Mouse (Mus musculus) heart, embryonic 14.5 days (tissue): ENCODE measurements around the gene Scn4b. TPM values are rescaled to one million over a fixed set of nuclear protein-coding genes. Genes with fewer than 3 reads are reported as not detected.

Experiments used
- ATAC-seq: fragments of 200-750 bp; cut with Nextera tagmentation; 2 replicates; pipeline ENCODE4 v1.8.0; 2017; ENCODE audit warnings: low read depth, moderate TSS enrichment; ENCODE audit not compliant: insufficient number of reproducible peaks, insufficient read depth, low FRiP score
- H3K27ac ChIP-seq, 2 experiments: fragments of 200-500 bp in 1 of 2; fragments of 300-500 bp in 1 of 2; sonication (generic) in 1 of 2; replicated peaks in 1 of 2; 2 replicates each; pipeline ENCODE4 v1.5.1; 2012 to 2014; ENCODE audit warnings: low read depth in 2 of 2, low read length in 2 of 2, control low read depth in 1 of 2, mild to moderate bottlenecking in 1 of 2, mixed read lengths in 1 of 2; ENCODE audit not compliant: control insufficient read depth in 1 of 2, insufficient read depth in 1 of 2
- H3K27me3 ChIP-seq: fragments of 300-500 bp; sonication (generic); 2 replicates; pipeline ENCODE4 v1.6.1; 2014; ENCODE audit warnings: mild to moderate bottlenecking, low read length, control low read depth; ENCODE audit not compliant: control insufficient read depth, insufficient read depth
- H3K36me3 ChIP-seq: fragments of 300-500 bp; sonication (generic); 2 replicates; pipeline ENCODE4 v1.6.1; 2014; ENCODE audit warnings: mild to moderate bottlenecking, control low read depth, low read length, mixed read lengths; ENCODE audit not compliant: control insufficient read depth, insufficient read depth
- H3K4me1 ChIP-seq, 2 experiments: fragments of 200-500 bp in 1 of 2; fragments of 300-500 bp in 1 of 2; sonication (generic) in 1 of 2; 2 replicates each; pipeline ENCODE4 v1.6.1; 2012 to 2014; ENCODE audit warnings: low read length in 2 of 2, control low read depth in 1 of 2, mixed read lengths in 1 of 2; ENCODE audit not compliant: control insufficient read depth in 2 of 2, insufficient read depth in 2 of 2
- H3K4me2 ChIP-seq: fragments of 300-500 bp; sonication (generic); 2 replicates; pipeline ENCODE4 v1.6.1; 2014; ENCODE audit warnings: mild to moderate bottlenecking, low read length
- H3K4me3 ChIP-seq, 2 experiments: fragments of 200-500 bp in 1 of 2; fragments of 300-500 bp in 1 of 2; sonication (generic) in 1 of 2; 2 replicates each; pipeline ENCODE4 v1.5.1; 2012 to 2014; ENCODE audit warnings: low read length in 2 of 2, mild to moderate bottlenecking in 2 of 2, control low read depth in 1 of 2, low read depth in 1 of 2, moderate library complexity in 1 of 2; ENCODE audit not compliant: control insufficient read depth in 1 of 2, insufficient read depth in 1 of 2
- H3K9ac ChIP-seq: fragments of 300-500 bp; sonication (generic); 2 replicates; pipeline ENCODE4 v1.6.1; 2014; ENCODE audit warnings: mild to moderate bottlenecking, low read length
- H3K9me3 ChIP-seq: fragments of 300-500 bp; sonication (generic); 2 replicates; pipeline ENCODE4 v1.6.1; 2016; ENCODE audit warnings: low read length, control low read depth; ENCODE audit not compliant: control insufficient read depth
- WGBS: fragments of 180-500 bp; shearing (Covaris S2); extraction: QIAGEN DNeasy Blood & Tissue Kit; methylation state at CpG from one replicate; pipeline ENCODE4 v1.1.7; 2014; 5-methylcytosine and 5-hydroxymethylcytosine counted together
- polyA plus RNA-seq: library from polyadenylated mRNA; unstranded; fragments of >200 nt; fragmentation: Nextera tagmentation; extraction: Ambion mirVana; gene quantifications from 2 replicates; pipeline ENCODE4 v1.2.1, GENCODE M21; 2014

Gene Scn4b
- polyA plus RNA-seq, 1 experiment from 2014 or later: not detected

DNA sequence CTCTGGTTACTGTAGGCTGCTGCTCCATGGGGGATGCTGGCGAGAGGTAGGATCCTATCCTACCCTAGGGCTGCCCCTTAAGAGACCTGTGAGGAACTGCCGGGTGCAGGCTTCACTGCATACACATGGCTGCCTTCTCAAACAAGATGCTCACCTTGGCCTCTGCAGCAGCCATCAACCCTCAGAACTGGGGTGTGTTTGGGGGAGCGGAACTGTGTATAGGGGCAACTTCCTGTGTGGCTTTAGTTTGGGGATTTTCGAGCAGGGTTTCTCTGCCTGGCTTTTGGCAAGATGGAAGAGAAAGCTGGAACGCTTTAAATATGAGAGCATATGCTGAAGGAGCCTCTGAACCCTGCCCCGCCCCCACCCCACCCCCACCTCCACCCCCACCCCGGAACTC, 11.3 kb upstream of the Scn4b start:
- no peak overlapping the region for H3K9ac ChIP-seq
- ATAC-seq: no peak
- H3K4me2 ChIP-seq: no peak overlapping the region
- no peaks in the 10 kb centered on the region for H3K9me3 ChIP-seq
- no peak overlapping the region for H3K27ac ChIP-seq
- H3K4me3 ChIP-seq: no peak overlapping the region
- 50% methylated on average over 7 of the region's 7 CpGs for WGBS
- H3K27me3 ChIP-seq: peaks cover 10% of the 10 kb centered on the region
- peaks cover 6 to 7% of the 10 kb centered on the region in 2 experiments; a peak in 2 of 4 replicates for H3K4me1 ChIP-seq
- no peaks in the 10 kb centered on the region for H3K36me3 ChIP-seq

DNA sequence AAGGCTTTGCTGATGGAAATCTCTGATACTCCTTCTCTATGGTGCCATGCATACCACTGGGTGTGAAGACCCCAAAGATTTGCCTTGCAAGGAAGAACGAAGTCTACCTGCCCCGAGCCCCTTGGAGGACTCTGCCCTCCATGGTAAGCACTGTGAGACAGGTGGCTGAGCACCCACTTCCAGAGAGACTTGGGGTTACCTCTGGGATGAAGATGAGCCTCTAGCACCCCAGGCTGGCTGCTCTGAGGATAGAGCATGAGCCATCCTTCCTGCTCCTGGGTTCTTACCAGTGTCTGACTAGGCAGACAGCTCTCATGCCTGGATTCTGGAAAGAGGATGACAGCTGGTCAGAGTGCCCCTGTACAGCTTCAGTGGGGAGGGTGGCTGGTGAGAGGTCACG, 8.1 kb upstream of the Scn4b start:
- Histone ChIP-seq H3K27me3 (peaks cover 23% of the 10 kb centered on the region), H3K9ac (no peak overlapping the region), H3K4me3 (no peak overlapping the region), H3K4me1 (no peaks in the 10 kb centered on the region; a peak in 1 of 4 replicates), H3K36me3 (no peaks in the 10 kb centered on the region), H3K9me3 (no peaks in the 10 kb centered on the region), H3K4me2 (no peak overlapping the region), H3K27ac (no peak overlapping the region)
- WGBS: 70% methylated on average over 3 of the region's 3 CpGs
- ATAC-seq: no peak

DNA sequence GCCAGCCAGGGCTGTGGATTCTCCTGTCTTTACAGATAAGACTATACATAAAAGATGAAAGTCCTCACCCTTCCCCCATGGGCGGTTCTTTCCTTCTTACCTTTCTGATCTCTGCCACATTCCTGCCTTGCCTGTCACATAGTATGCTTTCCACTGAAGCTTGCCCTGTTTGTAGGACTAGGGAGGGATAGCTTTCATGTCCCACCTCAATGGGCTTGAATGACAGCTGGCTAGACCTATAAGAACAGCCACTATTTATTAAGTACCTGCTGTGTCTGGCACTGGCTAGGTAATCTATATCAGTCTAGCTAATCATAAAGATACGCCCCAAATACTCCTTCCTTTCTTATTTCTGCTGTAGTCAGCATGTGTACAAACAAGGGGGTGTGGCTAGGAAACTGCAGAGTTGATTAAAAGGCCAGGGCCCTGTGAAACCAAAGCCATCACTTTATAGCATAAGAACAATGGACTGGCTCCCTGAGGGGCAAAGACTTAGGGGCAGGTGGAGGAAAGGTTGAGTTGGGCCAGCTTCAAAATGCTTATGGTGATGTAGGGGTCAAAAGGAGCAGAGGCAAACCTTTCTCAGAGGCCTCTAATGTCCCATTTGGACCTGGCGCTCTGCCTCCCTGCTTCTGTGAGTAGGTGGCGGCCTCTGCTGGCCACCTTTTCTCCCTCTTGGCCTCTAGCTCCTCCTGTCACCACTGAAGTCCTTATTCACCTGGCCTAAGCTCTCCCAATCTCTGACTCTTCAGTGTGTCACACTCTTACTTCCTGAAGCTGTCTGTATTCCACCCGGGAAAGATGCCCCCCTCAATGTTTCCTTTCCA, 4.5 kb upstream of the Scn4b start:
- Histone ChIP-seq H3K4me2 (no peak overlapping the region), H3K27me3 (peaks cover 38% of the 10 kb centered on the region)
- no peak for ATAC-seq

DNA sequence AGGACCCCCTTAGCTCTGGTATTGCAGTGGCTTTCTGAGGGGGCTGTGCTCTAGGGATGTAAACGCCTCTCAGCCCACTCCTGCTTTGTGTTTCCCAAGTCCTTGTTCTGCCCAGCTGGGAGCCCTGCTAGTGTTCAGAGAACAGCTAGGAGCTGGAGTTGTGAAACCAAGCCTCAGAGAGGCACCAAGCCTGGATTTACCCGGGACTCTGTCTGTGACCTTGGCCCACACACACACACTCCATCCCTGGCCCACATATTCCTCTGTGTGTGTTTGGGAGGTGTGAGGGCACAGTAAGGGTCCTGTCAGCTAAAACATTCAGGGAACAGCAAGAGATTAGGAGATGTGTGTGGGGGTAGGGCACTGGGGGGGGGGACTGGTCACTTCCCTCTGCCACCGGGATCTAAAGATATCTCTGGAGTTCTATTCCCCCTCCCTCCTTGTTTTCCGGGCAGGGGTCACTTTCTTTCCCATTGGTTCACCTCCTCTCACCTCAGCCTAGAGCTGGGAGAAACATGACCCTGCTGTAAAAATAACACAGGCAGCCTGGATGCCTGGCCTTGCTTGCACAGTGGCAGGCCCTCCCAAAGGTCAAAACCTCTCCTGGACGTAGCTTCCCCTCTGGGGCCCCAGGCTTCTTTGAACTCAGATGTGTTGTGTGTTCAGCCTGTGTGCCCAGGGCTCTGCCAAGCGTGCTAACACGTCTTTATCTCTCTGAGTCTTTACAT, 1.6 kb upstream of the Scn4b start:
- WGBS: 9% methylated on average over 7 of the region's 7 CpGs
- Histone ChIP-seq H3K4me1 (peaks cover 9 to 27% of the 10 kb centered on the region in 2 experiments), H3K4me3 (no peak overlapping the region), H3K4me2 (no peak overlapping the region), H3K9me3 (no peaks in the 10 kb centered on the region), H3K36me3 (no peaks in the 10 kb centered on the region), H3K27me3 (peaks cover 66% of the 10 kb centered on the region), H3K27ac (0 out of 4 replicates have a peak overlapping the region, but pooled peaks of 1 of the 2 experiments have one; percentile 1), H3K9ac (no peak overlapping the region)
- no peak for ATAC-seq

More for the DNA sequence above, 4.5 kb upstream of the Scn4b start:
- Histone ChIP-seq H3K9ac (no peak overlapping the region), H3K9me3 (no peaks in the 10 kb centered on the region), H3K36me3 (no peaks in the 10 kb centered on the region), H3K4me1 (peaks cover 9 to 23% of the 10 kb centered on the region in 2 experiments), H3K4me3 (no peak overlapping the region), H3K27ac (no peak overlapping the region)
- 21% methylated on average over 5 of the region's 5 CpGs for WGBS

DNA sequence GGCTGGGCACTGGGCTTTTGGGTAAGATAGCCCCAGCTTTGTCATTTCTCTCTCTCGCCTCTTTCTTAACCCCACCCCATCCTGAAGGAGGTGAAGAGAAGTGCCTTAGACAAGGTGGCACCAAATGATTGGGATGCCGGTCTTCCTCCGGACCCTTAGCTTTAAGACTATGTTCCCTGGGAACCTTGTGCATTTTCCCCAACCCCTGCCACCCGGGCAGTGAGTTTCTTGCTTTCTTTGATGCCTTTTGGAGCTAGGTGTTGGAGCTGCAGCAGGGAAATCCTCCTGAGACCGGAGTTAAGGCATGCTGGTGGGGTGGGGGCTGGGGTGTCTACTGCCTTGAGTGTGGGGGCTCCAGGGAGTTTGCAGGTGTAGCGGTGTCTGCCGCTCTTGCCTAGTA, 887 bp downstream of the Scn4b start:
- H3K4me1 ChIP-seq: peaks cover 9 to 27% of the 10 kb centered on the region in 2 experiments
- H3K27ac ChIP-seq: no peak overlapping the region
- H3K36me3 ChIP-seq: no peaks in the 10 kb centered on the region
- peaks cover 79% of the 10 kb centered on the region for H3K27me3 ChIP-seq
- peak overlapping the region; percentile 54 to 56 for H3K4me3 ChIP-seq
- H3K9me3 ChIP-seq: no peaks in the 10 kb centered on the region
- H3K4me2 ChIP-seq: peak overlapping the region; percentile 97
- WGBS: 10% methylated on average over 7 of the region's 7 CpGs
- ATAC-seq: no peak
- peak overlapping the region; percentile 66 for H3K9ac ChIP-seq

DNA sequence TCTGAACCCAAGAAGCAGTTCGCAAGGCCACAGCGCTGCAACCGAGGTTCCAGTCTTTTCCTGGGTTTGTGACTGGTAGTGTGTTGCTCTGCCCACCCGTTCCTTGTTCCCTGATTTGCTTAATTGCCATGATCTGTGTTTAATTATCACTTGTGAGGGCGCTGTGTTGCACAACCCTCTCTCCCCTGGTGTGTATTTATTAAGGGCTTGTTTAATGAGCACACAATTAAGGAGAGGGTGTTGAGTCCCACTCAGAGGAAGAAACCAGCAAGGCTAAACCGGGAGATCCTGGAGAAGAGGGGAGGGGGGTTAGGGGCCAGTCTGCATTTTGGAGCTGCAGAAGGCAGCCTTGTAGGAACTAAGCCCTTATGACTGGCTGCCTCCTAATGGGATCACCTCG, 2.8 kb downstream of the Scn4b start:
- no peaks in the 10 kb centered on the region for H3K9me3 ChIP-seq
- 73% methylated on average over 7 of the region's 7 CpGs for WGBS
- H3K9ac ChIP-seq: no peak overlapping the region
- no peak overlapping the region for H3K4me2 ChIP-seq
- peaks cover 13 to 30% of the 10 kb centered on the region in 2 experiments for H3K4me1 ChIP-seq
- no peak overlapping the region for H3K4me3 ChIP-seq
- H3K27ac ChIP-seq: no peak overlapping the region
- no peaks in the 10 kb centered on the region for H3K36me3 ChIP-seq
- no peak for ATAC-seq
- H3K27me3 ChIP-seq: peaks cover 80% of the 10 kb centered on the region

DNA sequence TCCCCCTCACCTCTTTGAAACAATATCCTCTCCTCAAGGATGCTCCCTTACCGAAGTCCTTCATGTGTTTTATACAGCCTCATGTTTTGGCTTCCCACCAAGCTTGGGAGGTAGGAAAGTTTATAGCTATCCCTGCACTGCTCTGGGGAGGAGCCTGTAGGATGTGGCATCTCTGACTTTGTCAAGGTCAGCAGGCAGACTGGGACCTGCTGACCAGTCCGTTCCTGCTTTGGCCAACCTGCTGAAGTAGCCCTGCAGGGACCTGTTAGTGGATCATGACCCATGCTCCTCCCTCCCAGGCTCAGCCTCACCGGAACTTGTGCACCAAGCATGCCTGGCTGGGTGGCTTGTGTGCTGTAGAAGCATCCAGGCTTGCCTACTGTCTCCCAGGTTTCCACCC, 4.5 kb downstream of the Scn4b start:
- peaks cover 6 to 17% of the 10 kb centered on the region in 2 experiments; a peak in 3 of 4 replicates for H3K4me1 ChIP-seq
- peaks cover 90% of the 10 kb centered on the region for H3K27me3 ChIP-seq
- H3K9me3 ChIP-seq: no peaks in the 10 kb centered on the region
- WGBS: 45% methylated on average over 3 of the region's 3 CpGs
- H3K27ac ChIP-seq: no peak overlapping the region
- H3K36me3 ChIP-seq: no peaks in the 10 kb centered on the region
- no peak overlapping the region for H3K9ac ChIP-seq
- ATAC-seq: no peak
- H3K4me3 ChIP-seq: no peak overlapping the region
- no peak overlapping the region for H3K4me2 ChIP-seq
